Mouse (Mus musculus): ENCODE data around the gene Tmem248.

DNA sequence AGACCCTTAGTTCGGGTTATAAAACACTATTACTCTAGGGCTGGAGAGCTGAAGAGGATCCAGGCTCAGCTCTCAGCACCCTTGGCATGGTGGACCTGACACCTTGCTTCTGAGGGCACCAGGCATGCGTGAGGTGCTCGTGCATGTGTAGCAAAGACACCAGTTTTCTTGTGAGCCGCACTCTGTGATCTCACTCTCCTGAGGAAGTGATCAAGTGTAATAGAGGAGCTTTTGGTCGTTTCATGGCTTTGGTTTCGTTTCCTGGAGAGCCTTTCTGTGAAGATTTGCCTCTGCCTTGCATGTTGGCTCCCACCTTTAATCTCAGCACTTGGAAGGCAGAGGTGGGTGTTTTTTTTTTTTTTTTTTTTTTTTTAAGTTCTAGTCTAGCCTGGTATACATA lies 12.3 kb upstream of the Tmem248 start:
- TF ChIP-seq POLR2A (IDR thresholded peaks at IDR 0.05; ENCODE audit: low read depth, low read length), result no peak
- no peak for TF ChIP-seq CTCF (conservative IDR thresholded peaks at IDR 0.05; ENCODE audit: insufficient read depth, insufficient read length, low read depth, low read length)
